Mouse (Mus musculus): Measurements from ENCODE around the gene Cdc40. TPM values are rescaled to one million over a fixed set of nuclear protein-coding genes. Genes with fewer than 3 reads are reported as not detected.

Gene Cdc40
- 10 to 100 TPM; 42.9 to 48.6 TPM for total RNA-seq (2021)

GRCm38 (mm10) chr10:40882831-40883643 is at the start of gene Cdc40, which contains the start of gene Wasf1:
Cdc40 (minus strand) TSS chr10:40883311.
Wasf1 (plus strand) TSS chr10:40883475.
- peak; percentile 98 to 99 for DNase-seq (ENCODE audit: low spot score in 2 of 2)
- intact Hi-C loops (cut with DNase I): loop anchor here (2.0 to 5.0 kb wide), 4 partner anchors 89 to 231 kb away; partner anchors contain the start of gene Mettl24

GRCm38 (mm10) chr10:40919464-40919863 is 36.4 kb upstream of the Cdc40 start:
- no peak for DNase-seq (ENCODE audit: low spot score in 2 of 2)
- intact Hi-C loops (cut with DNase I): no loop called here

DNA sequence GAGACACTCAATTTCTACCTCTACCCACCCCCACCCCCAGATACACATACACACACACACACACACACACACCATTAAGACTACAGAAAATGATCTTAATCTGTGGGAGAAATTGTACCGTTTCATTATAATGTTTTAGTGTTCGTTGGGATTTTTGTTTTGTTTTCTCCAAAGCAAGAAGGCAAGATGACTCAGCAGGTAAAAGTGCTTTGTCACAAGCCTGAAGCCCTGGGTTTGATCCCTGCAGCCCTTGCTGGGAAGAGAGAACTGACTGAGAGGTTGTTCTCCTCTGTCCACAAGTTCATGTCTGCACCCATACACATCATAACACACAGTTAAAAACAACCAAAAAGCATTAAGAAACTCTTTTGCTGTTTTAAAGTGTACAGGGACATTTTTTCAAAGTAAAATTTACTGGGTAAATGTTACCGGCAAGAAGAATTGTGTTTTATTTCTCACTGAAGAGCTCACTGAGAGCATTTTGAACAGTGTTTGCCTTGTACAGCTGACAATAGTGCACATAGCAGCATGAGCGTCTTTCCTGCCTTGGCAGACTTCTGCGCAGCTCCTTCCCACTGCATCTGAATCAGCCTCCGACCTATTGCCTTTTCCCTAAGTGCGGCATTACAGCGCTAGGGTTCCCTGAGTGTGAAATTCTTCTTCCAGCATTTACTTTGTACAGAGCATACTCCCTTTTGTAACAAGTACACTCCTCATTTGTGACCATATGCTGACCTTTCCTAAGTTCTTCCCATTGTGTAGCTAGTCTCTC is 35.7 kb upstream of the Cdc40 start:
- peak in 1 of 2 experiments; percentile 47 for DNase-seq (ENCODE audit: low spot score in 2 of 2)
- intact Hi-C loops (cut with DNase I): no loop called here

- intact Hi-C loops (cut with DNase I): no loop called here
- no peak for DNase-seq (ENCODE audit: low spot score in 2 of 2)
Measured at GRCm38 (mm10) chr10:40915240-40915639, 32.1 kb upstream of the Cdc40 start.

DNA sequence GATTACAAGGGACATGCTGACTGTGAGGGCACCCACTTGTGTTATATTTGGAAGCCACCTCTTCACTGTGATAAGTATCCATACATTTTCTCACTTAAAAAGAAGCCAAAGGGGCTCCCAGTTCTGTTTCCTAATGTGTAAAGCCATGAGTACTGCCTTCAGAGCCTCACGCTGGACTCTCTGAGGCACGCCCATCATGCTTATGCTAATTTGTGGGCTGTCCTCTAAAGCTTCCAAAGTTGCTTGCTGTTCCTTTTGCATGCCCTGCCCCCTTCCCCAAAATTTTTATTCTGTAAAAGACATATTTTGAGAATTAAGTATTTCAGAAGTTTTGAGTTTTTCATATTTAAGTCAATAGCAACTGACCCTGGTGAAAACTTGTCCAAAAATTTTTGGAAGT is 27.7 kb upstream of the Cdc40 start:
- DNase-seq (ENCODE audit: low spot score in 2 of 2): no peak
- intact Hi-C loops (cut with DNase I): no loop called here

GRCm38 (mm10) chr10:40908580-40908979 is 25.5 kb upstream of the Cdc40 start:
- intact Hi-C loops (cut with DNase I): no loop called here
- DNase-seq (ENCODE audit: low spot score in 2 of 2): peak in 1 of 2 experiments; percentile 65

- DNase-seq (ENCODE audit: low spot score in 2 of 2): no peak
- intact Hi-C loops (cut with DNase I): no loop called here
Measured at GRCm38 (mm10) chr10:40906802-40907201, 23.7 kb upstream of the Cdc40 start.

DNA sequence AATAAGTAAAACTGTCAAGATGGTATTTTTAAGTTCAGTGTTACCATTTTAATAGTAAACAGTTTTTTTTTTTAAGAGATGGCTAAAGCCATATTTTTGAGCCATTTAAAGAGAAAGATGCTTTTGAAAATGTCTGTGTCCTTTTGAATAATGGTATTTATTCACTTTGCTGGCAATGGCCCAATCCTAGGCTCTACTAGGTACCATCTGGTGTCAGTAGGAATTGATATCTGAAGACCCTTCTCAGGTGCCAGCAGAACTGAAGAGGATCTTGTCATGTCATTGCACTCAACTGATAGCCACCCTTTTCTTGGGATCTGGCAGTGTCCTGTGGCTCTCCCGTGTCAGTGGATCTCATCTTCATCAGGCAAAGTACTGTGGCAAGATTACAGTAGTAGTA is 23.0 kb upstream of the Cdc40 start:
- intact Hi-C loops (cut with DNase I): no loop called here

DNA sequence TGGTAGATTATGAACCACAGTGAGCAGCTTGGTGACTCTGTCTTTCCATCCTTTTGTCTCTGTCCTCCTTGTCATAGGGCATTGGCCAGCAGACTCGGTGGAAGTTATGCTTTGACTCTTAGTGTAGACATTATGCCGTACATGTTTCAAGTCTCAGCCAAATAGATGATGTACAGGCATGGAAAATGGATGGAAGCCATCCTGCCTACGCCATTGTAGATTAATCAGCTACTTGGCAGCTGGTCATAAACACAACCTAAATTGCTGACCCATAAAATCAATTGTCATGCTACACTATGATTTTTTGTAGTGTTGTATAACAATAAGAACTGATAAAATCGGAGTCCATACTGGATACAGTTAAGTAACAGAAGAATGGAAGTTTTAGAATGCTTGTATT is 18.7 kb upstream of the Cdc40 start:
- intact Hi-C loops (cut with DNase I): no loop called here
- no peak for DNase-seq (ENCODE audit: low spot score in 2 of 2)

More for the DNA sequence above, 23.0 kb upstream of the Cdc40 start:
- DNase-seq (ENCODE audit: low spot score in 2 of 2): no peak

DNA sequence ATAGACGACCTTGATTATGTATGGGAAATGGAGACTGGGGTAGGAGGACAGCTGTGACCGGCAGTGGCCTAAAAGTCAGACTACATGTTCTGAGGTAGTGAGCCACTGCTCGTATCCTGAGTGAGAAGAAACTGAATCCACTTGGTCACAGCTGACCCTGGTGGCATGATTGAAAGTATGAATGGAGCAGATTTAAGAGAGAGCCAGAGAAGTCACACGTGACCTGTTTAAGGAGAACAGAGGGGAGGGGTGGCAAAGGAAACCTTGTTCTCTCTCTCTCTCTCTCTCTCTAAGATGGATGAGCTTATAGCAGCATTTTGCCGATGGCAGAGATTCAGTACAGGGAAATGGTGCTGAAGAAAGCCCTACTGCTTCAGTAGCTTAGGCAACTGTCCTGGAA is 13.5 kb upstream of the Cdc40 start:
- no peak for DNase-seq (ENCODE audit: low spot score in 2 of 2)
- intact Hi-C loops (cut with DNase I): no loop called here

DNA sequence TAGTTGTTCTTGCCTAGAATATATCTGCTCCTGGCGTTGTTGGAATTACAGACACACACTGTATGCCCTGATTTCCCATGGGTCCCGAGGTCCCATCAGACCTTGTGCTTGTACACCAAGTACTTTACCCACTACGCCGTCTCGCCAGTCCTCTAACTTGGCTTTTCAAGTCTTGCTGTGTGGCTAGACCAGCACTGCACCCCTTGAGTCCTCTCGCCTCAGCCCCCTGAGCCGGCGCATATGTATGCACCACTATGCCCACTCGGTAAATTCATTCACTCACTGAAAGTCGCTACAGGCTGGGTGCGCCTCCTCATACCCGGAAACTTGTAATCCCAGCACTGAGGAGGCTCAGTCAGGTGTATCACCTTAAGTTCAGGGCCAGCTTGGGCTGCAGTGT is 12.7 kb upstream of the Cdc40 start:
- intact Hi-C loops (cut with DNase I): no loop called here
- no peak for DNase-seq (ENCODE audit: low spot score in 2 of 2)

GRCm38 (mm10) chr10:40889146-40889545 is 6.0 kb upstream of the Cdc40 start:
- peak in 1 of 2 experiments; percentile 78 for DNase-seq (ENCODE audit: low spot score in 2 of 2)
- intact Hi-C loops (cut with DNase I): no loop called here

DNA sequence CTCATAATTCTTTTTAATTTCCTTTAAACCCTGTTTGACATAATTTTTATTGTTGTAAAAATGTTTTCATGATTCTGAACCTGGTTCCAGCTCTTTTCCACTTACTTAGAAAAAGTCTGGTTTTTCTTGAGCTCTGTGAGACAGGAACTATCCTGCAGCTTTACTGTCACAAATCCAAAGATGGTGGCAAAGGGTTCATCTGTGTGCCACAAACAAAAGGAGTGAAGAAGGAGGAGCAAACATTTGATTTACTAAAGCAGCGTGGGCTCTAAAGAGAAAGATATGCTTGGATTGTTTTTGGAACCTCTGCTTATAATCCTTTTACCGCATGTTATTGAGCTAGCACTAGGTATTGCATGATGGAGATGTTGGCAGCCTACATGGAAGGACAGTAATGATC is 4.2 kb upstream of the Cdc40 start:
- DNase-seq (ENCODE audit: low spot score in 2 of 2): no peak
- intact Hi-C loops (cut with DNase I): no loop called here

GRCm38 (mm10) chr10:40885432-40885831 is 2.3 kb upstream of the Cdc40 start:
- intact Hi-C loops (cut with DNase I): no loop called here
- DNase-seq (ENCODE audit: low spot score in 2 of 2): no peak

- DNase-seq (ENCODE audit: low spot score in 2 of 2): peak; percentile 49 to 59
- intact Hi-C loops (cut with DNase I): loop anchor here (5.0 kb wide), 3 partner anchors 88 to 232 kb away; no protein-coding TSS in a partner anchor
Measured at GRCm38 (mm10) chr10:40884279-40884806, 1.2 kb upstream of the Cdc40 start.

DNA sequence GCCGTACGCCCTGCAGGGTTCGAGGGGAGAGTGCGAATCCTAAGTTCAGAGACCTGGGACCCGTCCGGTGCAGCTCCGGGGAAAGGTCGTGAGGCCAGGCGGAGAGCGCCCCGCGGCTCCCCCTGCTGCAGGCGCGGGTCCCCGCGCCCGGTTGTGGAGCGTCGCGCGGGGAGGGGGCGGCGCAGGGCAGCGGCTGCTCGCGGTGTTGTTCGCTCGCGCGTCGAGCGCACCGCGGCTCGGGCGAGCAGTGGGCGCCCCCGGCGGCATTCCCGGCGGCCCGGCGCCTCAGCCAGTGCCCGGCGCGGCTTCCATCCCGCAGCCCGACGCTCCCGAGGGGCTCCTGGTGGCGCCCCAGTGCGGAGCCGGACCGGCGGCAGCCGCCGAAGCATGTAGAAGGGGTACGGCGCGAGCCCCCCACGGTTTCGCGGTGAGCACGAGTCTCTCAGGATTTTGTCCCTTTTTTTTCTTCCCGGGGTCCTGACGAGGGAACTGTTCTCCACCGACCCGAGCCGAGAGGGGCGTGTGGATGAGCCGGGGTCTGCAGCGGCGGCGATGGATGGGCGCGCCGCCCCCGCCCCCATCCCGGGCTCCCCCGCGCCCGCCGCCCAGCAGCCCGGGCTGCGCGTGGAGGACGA is 650 bp upstream of the Cdc40 start:
- no peak for DNase-seq (ENCODE audit: low spot score in 2 of 2)
- intact Hi-C loops (cut with DNase I): loop anchor here (2.0 to 5.0 kb wide), 4 partner anchors 89 to 231 kb away; partner anchors contain the start of gene Mettl24

DNA sequence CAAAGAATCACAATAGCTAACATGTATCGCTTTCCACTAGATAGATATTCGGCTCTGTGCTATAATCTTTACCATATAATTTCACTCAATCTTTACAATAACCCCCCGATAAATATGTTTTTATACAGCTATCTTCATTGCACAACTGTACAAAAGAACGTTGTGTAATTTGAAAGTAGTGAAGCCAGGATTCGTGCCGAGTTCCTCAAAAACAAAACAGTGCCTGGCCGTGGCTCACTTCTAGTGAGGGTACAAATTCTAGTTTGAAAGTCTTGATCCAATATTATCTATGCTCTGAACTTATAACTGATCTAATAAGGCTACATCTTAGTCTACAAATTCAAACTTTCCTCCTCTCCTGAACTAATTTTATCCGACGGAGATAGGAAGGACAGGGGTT is 778 bp downstream of the Cdc40 start:
- intact Hi-C loops (cut with DNase I): loop anchor here (2.0 to 5.0 kb wide), 4 partner anchors 90 to 230 kb away; partner anchors contain the start of gene Mettl24
- DNase-seq (ENCODE audit: low spot score in 2 of 2): no peak

DNA sequence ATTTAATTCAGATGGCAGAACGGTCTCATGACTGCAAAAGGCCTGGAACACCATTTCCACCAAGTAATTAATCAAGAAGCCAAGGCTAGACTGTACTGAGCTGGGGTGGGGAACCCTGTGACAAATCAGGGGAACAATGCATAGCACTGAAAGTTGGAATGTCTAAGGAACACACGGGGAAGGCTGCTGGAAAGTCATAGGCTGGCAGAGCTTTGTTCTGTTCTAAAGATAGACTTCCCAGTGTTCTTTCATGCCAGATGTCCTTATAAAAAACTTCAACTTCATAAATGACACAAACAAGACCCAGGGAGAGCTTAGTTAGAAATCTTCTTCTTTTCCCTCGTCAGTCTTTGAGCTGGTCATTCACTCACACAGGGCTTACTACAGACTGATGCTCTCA is 1.9 kb downstream of the Cdc40 start:
- DNase-seq (ENCODE audit: low spot score in 2 of 2): no peak
- intact Hi-C loops (cut with DNase I): loop anchor here (5.0 kb wide), 3 partner anchors 91 to 229 kb away; no protein-coding TSS in a partner anchor

- DNase-seq (ENCODE audit: low spot score in 2 of 2): peak; percentile 32 to 83
- intact Hi-C loops (cut with DNase I): loop anchor here (1.0 to 5.0 kb wide), 4 partner anchors 36 to 228 kb away; no protein-coding TSS in a partner anchor
Measured at GRCm38 (mm10) chr10:40879969-40880368, 3.1 kb downstream of the Cdc40 start.

- DNase-seq (ENCODE audit: low spot score in 2 of 2): no peak
- intact Hi-C loops (cut with DNase I): no loop called here
Measured at GRCm38 (mm10) chr10:40878246-40878645, 4.9 kb downstream of the Cdc40 start.

Measured in left cerebral cortex, postnatal 25 days (tissue).